Mouse (Mus musculus) heart, postnatal 0 days (tissue): ENCODE results near the gene Ccdc181. TPM values are rescaled to one million over a fixed set of nuclear protein-coding genes. Genes with fewer than 3 reads are reported as not detected.

Source experiments
- ATAC-seq: fragments of 200-750 bp; cut with Nextera tagmentation; 2 replicates; pipeline ENCODE4 v1.8.0; 2017; ENCODE audit warnings: low read depth, moderate number of reproducible peaks, moderate library complexity; ENCODE audit not compliant: insufficient read depth
- DNase-seq: peaks from one replicate; pipeline ENCODE4 v3.0.0-alpha.2; 2016; ENCODE audit warnings: low spot score
- H3K27ac ChIP-seq: fragments of 300-500 bp; sonication (generic); 2 replicates; pipeline ENCODE4 v1.5.1; 2014; ENCODE audit warnings: low read depth, mild to moderate bottlenecking
- H3K27me3 ChIP-seq: fragments of 300-500 bp; sonication (generic); 2 replicates; pipeline ENCODE4 v1.6.1; 2014; ENCODE audit warnings: low read length, mixed read lengths; ENCODE audit not compliant: control insufficient read depth, insufficient read depth
- H3K36me3 ChIP-seq: fragments of 300-500 bp; sonication (generic); replicated peaks from 2 replicates; pipeline ENCODE4 v1.6.1; 2014; ENCODE audit warnings: low read length, mixed read lengths; ENCODE audit not compliant: control insufficient read depth, insufficient read depth
- H3K4me1 ChIP-seq: fragments of 300-500 bp; sonication (generic); 2 replicates; pipeline ENCODE4 v1.6.1; 2014; ENCODE audit warnings: antibody characterized with exemption; ENCODE audit not compliant: control insufficient read depth, insufficient read depth
- H3K4me2 ChIP-seq: fragments of 300-500 bp; sonication (generic); 2 replicates; pipeline ENCODE4 v1.6.1; 2014; ENCODE audit warnings: low read depth, mild to moderate bottlenecking, low read length, moderate library complexity
- H3K4me3 ChIP-seq: fragments of 300-500 bp; sonication (generic); 2 replicates; pipeline ENCODE4 v1.5.1; 2014; ENCODE audit warnings: low read depth, low read length
- H3K9ac ChIP-seq: fragments of 300-500 bp; sonication (generic); replicated peaks from 2 replicates; pipeline ENCODE4 v1.6.1; 2014; ENCODE audit warnings: low read depth, low read length, mixed read lengths
- H3K9me3 ChIP-seq: fragments of 300-500 bp; sonication (generic); replicated peaks from 2 replicates; pipeline ENCODE4 v1.6.1; 2016; ENCODE audit warnings: low read length; ENCODE audit not compliant: control insufficient read depth
- CTCF ChIP-seq: IDR thresholded peaks from 2 replicates; pipeline ENCODE4 v1.5.1; 2016; ENCODE audit warnings: antibody characterized with exemption, control low read depth, low read depth
- EP300 ChIP-seq: IDR thresholded peaks from 2 replicates; pipeline ENCODE4 v1.6.1; 2016; ENCODE audit warnings: antibody characterized with exemption, low read depth
- WGBS: fragments of 180-500 bp; shearing (Covaris S2); extraction: QIAGEN DNeasy Blood & Tissue Kit; methylation state at CpG from one replicate; pipeline ENCODE4 v1.1.7; 2014; 5-methylcytosine and 5-hydroxymethylcytosine counted together
- polyA plus RNA-seq: library from polyadenylated mRNA; unstranded; fragments of >200 nt; fragmentation: Nextera tagmentation; extraction: Ambion mirVana; gene quantifications from 2 replicates; pipeline ENCODE4 v1.2.1, GENCODE M21; 2015
- total RNA-seq: library from RNA; depleted of rRNA; stranded (reverse); fragments of >200 nt; gene quantifications from 2 replicates; pipeline ENCODE4 v1.2.3, GENCODE M21; 2014; ENCODE audit warnings: low replicate concordance

The Ccdc181 gene
- total and polyA plus RNA-seq, 2 experiments from 2014 or later = 1.1 to 9.8 TPM

DNA sequence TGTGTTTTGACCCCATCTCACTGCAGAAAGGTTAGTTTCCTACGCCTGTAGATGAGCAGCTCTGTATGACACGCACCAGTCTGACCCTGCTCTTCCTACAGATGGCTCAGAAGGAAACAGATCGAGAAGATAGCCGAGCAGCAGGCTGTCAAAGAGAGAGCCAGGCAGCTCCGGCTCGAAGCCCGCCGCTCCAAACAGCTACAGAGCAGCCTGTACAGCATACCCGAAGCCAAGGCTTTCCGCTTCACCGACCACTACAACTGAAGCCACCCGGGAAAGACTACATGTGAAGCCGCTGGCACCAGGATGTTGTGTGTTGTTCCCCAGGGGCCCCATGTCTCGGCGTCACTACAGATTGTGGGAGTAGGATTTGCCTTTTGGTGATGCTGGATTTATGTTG lies 12.0 kb downstream of the Ccdc181 start:
- Histone ChIP-seq H3K9me3 (no peaks in the 10 kb centered on the region), H3K27ac (no peak overlapping the region), H3K4me2 (no peak overlapping the region), H3K27me3 (no peaks in the 10 kb centered on the region), H3K4me1 (no peaks in the 10 kb centered on the region), H3K4me3 (no peak overlapping the region), H3K9ac (no peak overlapping the region), H3K36me3 (peaks cover 22% of the 10 kb centered on the region)
- TF ChIP-seq EP300 = no peak
- TF ChIP-seq CTCF = no peak
- WGBS = 56% methylated on average over 15 of the region's 15 CpGs
- DNase-seq (no peak), ATAC-seq (no peak)

GRCm38 (mm10) chr1:164292040-164292439 lies 16.7 kb downstream of the Ccdc181 start:
- ATAC-seq = no peak
- Histone ChIP-seq H3K4me1 (no peaks in the 10 kb centered on the region), H3K27me3 (no peaks in the 10 kb centered on the region), H3K36me3 (peaks cover 53% of the 10 kb centered on the region), H3K9me3 (no peaks in the 10 kb centered on the region), H3K27ac (no peak overlapping the region), H3K4me2 (no peak overlapping the region), H3K4me3 (no peak overlapping the region), H3K9ac (no peak overlapping the region)
- 82% methylated on average over 5 of the region's 5 CpGs for WGBS
- DNase-seq = no peak
- no peak for TF ChIP-seq CTCF
- TF ChIP-seq EP300 = no peak

GRCm38 (mm10) chr1:164294071-164294470 lies 18.7 kb downstream of the Ccdc181 start:
- H3K9ac ChIP-seq = no peak overlapping the region
- no peak overlapping the region for H3K4me3 ChIP-seq
- WGBS = 80% methylated on average over 6 of the region's 6 CpGs
- peaks cover 71% of the 10 kb centered on the region for H3K36me3 ChIP-seq
- no peaks in the 10 kb centered on the region for H3K27me3 ChIP-seq
- DNase-seq (no peak), ATAC-seq (no peak)
- TF ChIP-seq EP300 (no peak), CTCF (no peak)
- no peaks in the 10 kb centered on the region for H3K4me1 ChIP-seq
- no peaks in the 10 kb centered on the region for H3K9me3 ChIP-seq
- H3K27ac ChIP-seq = no peak overlapping the region
- no peak overlapping the region for H3K4me2 ChIP-seq

DNA sequence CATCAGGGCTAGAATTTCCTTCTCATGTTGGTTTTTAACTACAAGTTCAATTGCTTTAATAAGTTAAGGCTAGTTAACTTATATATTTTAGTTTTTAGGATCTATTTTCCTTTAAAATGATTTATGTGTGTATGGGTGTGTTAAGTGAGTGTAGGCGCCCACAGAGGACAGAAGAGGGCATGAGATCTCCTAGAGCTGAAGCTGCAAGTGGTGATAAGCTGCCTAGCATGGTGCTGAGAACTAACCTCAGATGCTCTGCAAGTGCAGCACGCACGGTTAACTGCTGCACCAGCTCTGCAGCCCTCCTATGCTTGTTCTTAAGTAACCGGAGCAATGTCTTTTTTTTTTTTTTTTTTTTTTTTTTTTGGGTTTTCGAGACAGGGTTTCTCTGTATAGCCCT lies 21.1 kb downstream of the Ccdc181 start:
- 88% methylated on average over 4 of the region's 5 CpGs for WGBS
- Histone ChIP-seq H3K4me1 (no peaks in the 10 kb centered on the region), H3K9ac (no peak overlapping the region), H3K4me3 (no peak overlapping the region), H3K4me2 (no peak overlapping the region), H3K9me3 (no peaks in the 10 kb centered on the region), H3K36me3 (peaks cover 79% of the 10 kb centered on the region), H3K27ac (no peak overlapping the region), H3K27me3 (no peaks in the 10 kb centered on the region)
- ATAC-seq (no peak), DNase-seq (no peak)
- TF ChIP-seq EP300 (no peak), CTCF (no peak)

- no peaks in the 10 kb centered on the region for H3K27me3 ChIP-seq
- no peak overlapping the region for H3K4me2 ChIP-seq
- H3K27ac ChIP-seq = no peak overlapping the region
- ATAC-seq (no peak), DNase-seq (no peak)
- H3K4me1 ChIP-seq = 0 out of 2 replicates have a peak, but pooled peaks cover 5% of the 10 kb centered on the region
- H3K4me3 ChIP-seq = no peak overlapping the region
- 86% methylated on average over 4 of the region's 4 CpGs for WGBS
- no peaks in the 10 kb centered on the region for H3K9me3 ChIP-seq
- TF ChIP-seq CTCF (no peak), EP300 (no peak)
- H3K9ac ChIP-seq = no peak overlapping the region
- H3K36me3 ChIP-seq = peaks cover 59% of the 10 kb centered on the region
Measured at GRCm38 (mm10) chr1:164301949-164302348, 26.6 kb downstream of the Ccdc181 start.

- Histone ChIP-seq H3K9me3 (no peaks in the 10 kb centered on the region), H3K4me3 (no peak within 1 kb of the TSS), H3K9ac (no peak within 1 kb of the TSS), H3K4me2 (no peak within 1 kb of the TSS), H3K4me1 (peaks cover 5% of the 10 kb centered on the region; the same call in 1 of the 2 replicates), H3K27me3 (no peaks in the 10 kb centered on the region), H3K27ac (no peak within 1 kb of the TSS), H3K36me3 (peaks cover 42% of the 10 kb centered on the region)
- no peak for ATAC-seq
- DNase-seq = no peak
- WGBS = 87% methylated on average over 5 of the region's 5 CpGs
- no peak for TF ChIP-seq CTCF
- TF ChIP-seq EP300 = no peak
Measured at GRCm38 (mm10) chr1:164303821-164304220, 28.4 kb downstream of the Ccdc181 start, which contains the start of gene Nme7. Nme7 (plus strand) TSS chr1:164304121.
